Mouse (Mus musculus): ENCODE data around the gene Atp2b4. TPM values are rescaled to one million over a fixed set of nuclear protein-coding genes. Genes with fewer than 3 reads are reported as not detected.
"Not testable (repeated sequence)": the region's sequence is repeated elsewhere in the genome, so short reads cannot be mapped to it uniquely, and the experiment has no call there.

Atp2b4 gene
- polyA plus RNA-seq, 1 experiment from 2014 or later = 7.7 TPM

DNA sequence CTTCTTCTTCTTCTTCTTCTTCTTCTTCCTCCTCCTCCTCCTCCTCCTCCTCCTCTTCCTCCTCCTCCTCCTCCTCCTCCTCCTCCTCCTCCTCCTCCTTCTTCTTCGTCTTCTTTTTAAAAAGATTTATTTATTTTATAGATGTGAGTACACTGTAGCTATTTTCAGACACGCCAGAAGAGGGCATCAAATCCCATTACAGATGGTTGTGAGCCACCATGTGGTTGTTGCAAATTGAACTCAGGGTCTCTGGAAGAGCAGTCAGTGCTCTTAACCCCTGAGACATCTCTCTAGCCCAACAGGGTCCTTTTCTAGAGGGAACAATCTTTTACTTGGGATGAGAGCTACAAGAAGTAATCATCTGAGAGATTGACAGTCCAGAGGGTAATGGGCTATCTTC lies 99.0 kb downstream of the Atp2b4 start:
- WGBS = 25% methylated on average over 1 of the region's 2 CpGs
- not testable (repeated sequence) for H3K9ac ChIP-seq (ENCODE audit: low read length); H3K4me1 ChIP-seq (replicated peaks; ENCODE audit: control insufficient read depth, insufficient read depth, low read length); H3K9me3 ChIP-seq (ENCODE audit: control insufficient read depth, low read length); H3K36me3 ChIP-seq (ENCODE audit: control insufficient read depth, insufficient read depth, low read length); H3K27ac ChIP-seq (ENCODE audit: low read length); H3K4me2 ChIP-seq (ENCODE audit: low read depth, low read length); H3K4me3 ChIP-seq (ENCODE audit: low read length); H3K27me3 ChIP-seq (ENCODE audit: control insufficient read depth, insufficient read depth, low read depth, low read length); ATAC-seq (ENCODE audit: low read depth)

DNA sequence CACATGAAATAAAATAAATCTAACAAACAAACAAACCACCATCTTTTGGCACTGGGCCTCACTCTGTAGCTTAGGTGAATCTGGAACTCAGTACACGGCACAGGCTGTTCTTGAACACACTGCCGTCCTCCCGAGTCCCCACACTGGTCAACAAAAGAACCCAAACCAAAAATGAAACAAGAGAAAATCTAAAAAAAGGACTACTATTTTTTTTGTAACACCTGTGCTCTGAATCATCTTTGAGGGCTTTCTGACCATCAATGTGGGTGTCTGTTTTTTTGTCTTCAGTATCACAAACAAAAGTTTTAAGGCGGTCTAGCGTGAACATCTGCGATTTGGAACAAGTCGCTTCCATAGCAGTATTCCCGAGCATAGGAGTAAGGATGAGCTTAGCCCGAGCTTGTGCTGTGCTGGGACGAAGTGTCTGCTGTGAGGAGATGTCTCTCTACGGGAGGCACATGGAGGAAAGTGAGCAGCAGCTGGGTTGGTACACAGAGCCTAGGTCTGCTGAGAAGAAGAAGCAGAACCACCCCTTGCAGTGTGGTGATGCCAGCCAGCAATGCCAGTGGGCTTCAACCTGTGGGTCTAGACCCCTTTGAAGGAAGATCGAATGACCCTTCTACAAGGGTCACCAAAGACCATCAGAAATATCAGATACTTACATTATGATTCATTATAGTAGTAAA lies 102.8 kb downstream of the Atp2b4 start:
- Histone ChIP-seq H3K27me3 (ENCODE audit: control insufficient read depth, insufficient read depth, low read depth, low read length) (no peaks in the 10 kb centered on the region), H3K27ac (ENCODE audit: low read length) (no peak overlapping the region), H3K9me3 (ENCODE audit: control insufficient read depth, low read length) (no peaks in the 10 kb centered on the region), H3K4me3 (ENCODE audit: low read length) (no peak overlapping the region), H3K4me1 (replicated peaks; ENCODE audit: control insufficient read depth, insufficient read depth, low read length) (peaks cover 31% of the 10 kb centered on the region), H3K4me2 (ENCODE audit: low read depth, low read length) (no peak overlapping the region), H3K9ac (ENCODE audit: low read length) (no peak overlapping the region), H3K36me3 (ENCODE audit: control insufficient read depth, insufficient read depth, low read length) (no peaks in the 10 kb centered on the region)
- ATAC-seq (ENCODE audit: low read depth) = no peak
- 93% methylated on average over 12 of the region's 12 CpGs for WGBS

DNA sequence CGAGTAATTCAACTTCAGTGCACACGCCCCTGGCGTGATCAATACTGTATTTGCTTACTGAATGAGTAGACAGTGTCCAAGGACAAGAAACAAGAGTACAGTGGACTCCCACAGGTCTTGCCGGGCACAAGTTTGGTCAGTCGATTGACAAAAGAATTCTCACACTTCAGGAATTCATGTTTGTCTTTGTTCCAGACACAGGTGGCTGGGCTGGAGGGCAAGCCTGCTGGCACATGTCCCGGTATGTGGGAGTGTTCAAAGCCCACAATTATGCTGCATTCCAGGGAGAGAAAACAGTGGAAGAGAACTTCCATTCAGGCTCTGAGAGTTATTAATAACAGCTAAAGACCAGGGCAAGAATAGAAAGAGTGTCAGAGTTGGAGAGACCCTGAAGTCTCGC lies 104.9 kb downstream of the Atp2b4 start:
- H3K4me1 ChIP-seq (replicated peaks; ENCODE audit: control insufficient read depth, insufficient read depth, low read length) = peaks cover 31% of the 10 kb centered on the region
- 13% methylated on average over 7 of the region's 7 CpGs for WGBS
- peak; percentile 81 for ATAC-seq (ENCODE audit: low read depth)
- no peak overlapping the region for H3K4me3 ChIP-seq (ENCODE audit: low read length)
- H3K4me2 ChIP-seq (ENCODE audit: low read depth, low read length) = peak overlapping the region; percentile 38
- H3K27me3 ChIP-seq (ENCODE audit: control insufficient read depth, insufficient read depth, low read depth, low read length) = no peaks in the 10 kb centered on the region
- no peaks in the 10 kb centered on the region for H3K36me3 ChIP-seq (ENCODE audit: control insufficient read depth, insufficient read depth, low read length)
- no peak overlapping the region for H3K9ac ChIP-seq (ENCODE audit: low read length)
- peak overlapping the region; percentile 96 for H3K27ac ChIP-seq (ENCODE audit: low read length)
- no peaks in the 10 kb centered on the region for H3K9me3 ChIP-seq (ENCODE audit: control insufficient read depth, low read length)

DNA sequence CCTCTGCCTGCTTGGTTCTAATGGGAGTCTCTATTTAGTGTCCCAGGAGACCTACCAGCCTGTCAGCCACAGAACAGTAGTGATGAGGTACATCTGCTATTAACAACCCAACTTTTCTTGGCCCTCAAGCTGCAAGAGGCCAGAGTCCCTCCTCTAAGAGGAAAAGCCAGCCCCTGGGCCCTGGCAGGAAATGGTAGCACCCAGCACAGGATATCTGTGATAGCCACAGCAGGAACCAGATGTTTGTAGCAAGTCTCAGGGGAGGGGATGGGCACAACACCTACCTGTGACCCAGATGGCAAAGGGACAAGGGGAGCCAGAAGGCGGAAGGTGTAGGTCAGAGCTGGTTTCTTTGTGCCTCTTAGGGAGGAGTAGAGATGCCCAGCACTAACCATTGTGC lies 106.0 kb downstream of the Atp2b4 start:
- H3K27me3 ChIP-seq (ENCODE audit: control insufficient read depth, insufficient read depth, low read depth, low read length) = no peaks in the 10 kb centered on the region
- ATAC-seq (ENCODE audit: low read depth) = peak; percentile 8; the same call in 1 of the 2 replicates
- peak overlapping the region; percentile 96 for H3K27ac ChIP-seq (ENCODE audit: low read length)
- H3K4me3 ChIP-seq (ENCODE audit: low read length) = no peak overlapping the region
- no peak overlapping the region for H3K9ac ChIP-seq (ENCODE audit: low read length)
- peaks cover 31% of the 10 kb centered on the region for H3K4me1 ChIP-seq (replicated peaks; ENCODE audit: control insufficient read depth, insufficient read depth, low read length)
- no peaks in the 10 kb centered on the region for H3K36me3 ChIP-seq (ENCODE audit: control insufficient read depth, insufficient read depth, low read length)
- 81% methylated on average over 1 of the region's 1 CpGs for WGBS
- H3K9me3 ChIP-seq (ENCODE audit: control insufficient read depth, low read length) = no peaks in the 10 kb centered on the region
- no peak overlapping the region for H3K4me2 ChIP-seq (ENCODE audit: low read depth, low read length)

DNA sequence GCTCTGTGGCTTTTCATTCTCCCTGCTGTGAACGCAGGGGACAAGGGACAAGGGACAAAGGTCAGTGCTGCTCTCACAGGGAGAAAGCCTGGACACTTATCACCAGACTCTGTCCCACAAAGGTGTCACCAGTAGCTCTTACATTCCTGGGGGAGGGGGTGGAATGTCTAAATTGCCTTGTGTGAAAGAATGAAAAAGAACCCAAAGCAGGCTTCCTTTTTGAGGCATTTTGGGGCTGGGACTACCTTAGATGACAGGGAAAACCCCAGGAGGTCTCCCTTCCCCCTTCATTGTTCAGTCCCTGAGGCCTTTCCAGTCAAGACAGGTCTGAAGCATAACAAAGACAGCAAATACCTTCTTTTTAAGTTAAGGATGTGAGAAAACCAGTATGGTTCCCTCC lies 106.5 kb downstream of the Atp2b4 start:
- Histone ChIP-seq H3K9ac (ENCODE audit: low read length) (no peak overlapping the region), H3K27ac (ENCODE audit: low read length) (peak overlapping the region; percentile 96), H3K4me1 (replicated peaks; ENCODE audit: control insufficient read depth, insufficient read depth, low read length) (peaks cover 31% of the 10 kb centered on the region), H3K4me3 (ENCODE audit: low read length) (no peak overlapping the region), H3K9me3 (ENCODE audit: control insufficient read depth, low read length) (no peaks in the 10 kb centered on the region), H3K36me3 (ENCODE audit: control insufficient read depth, insufficient read depth, low read length) (no peaks in the 10 kb centered on the region), H3K4me2 (ENCODE audit: low read depth, low read length) (no peak overlapping the region), H3K27me3 (ENCODE audit: control insufficient read depth, insufficient read depth, low read depth, low read length) (no peaks in the 10 kb centered on the region)
- ATAC-seq (ENCODE audit: low read depth) = peak; percentile 35; the same call in 1 of the 2 replicates
- 17% methylated on average over 1 of the region's 1 CpGs for WGBS

DNA sequence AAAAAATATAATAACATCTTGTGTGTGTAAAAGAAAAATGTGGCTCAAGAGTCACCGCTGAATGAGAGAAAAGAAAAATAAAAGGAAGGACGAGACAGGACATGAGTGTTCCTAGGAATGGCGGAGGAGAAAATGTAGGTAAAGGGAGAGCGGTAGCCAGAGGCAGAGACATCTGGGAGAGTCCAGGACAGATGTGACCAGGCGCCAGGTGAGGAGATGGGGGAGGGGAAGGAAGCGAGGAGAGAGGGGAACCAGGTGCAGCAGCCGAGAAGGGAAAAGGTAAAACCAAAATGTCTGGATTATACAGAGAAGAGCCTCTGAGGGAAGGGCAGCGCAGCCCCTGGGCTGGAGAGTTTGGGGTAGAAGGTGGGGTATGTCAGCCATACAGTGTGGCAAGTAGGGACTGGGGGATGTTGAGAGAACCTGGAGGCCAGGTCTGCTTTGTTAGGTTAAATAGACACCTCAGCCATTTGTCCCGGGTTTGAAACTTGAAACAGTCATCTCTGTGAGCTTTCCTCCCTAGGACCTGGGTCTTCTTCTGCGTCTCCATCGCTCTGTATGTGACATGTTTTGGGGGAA lies 107.2 kb downstream of the Atp2b4 start:
- Histone ChIP-seq H3K27me3 (ENCODE audit: control insufficient read depth, insufficient read depth, low read depth, low read length) (no peaks in the 10 kb centered on the region), H3K4me2 (ENCODE audit: low read depth, low read length) (no peak overlapping the region), H3K4me3 (ENCODE audit: low read length) (no peak overlapping the region), H3K9me3 (ENCODE audit: control insufficient read depth, low read length) (no peaks in the 10 kb centered on the region), H3K4me1 (replicated peaks; ENCODE audit: control insufficient read depth, insufficient read depth, low read length) (peaks cover 31% of the 10 kb centered on the region), H3K27ac (ENCODE audit: low read length) (peak overlapping the region; percentile 58), H3K9ac (ENCODE audit: low read length) (no peak overlapping the region), H3K36me3 (ENCODE audit: control insufficient read depth, insufficient read depth, low read length) (no peaks in the 10 kb centered on the region)
- no peak for ATAC-seq (ENCODE audit: low read depth)
- 56% methylated on average over 11 of the region's 11 CpGs for WGBS

DNA sequence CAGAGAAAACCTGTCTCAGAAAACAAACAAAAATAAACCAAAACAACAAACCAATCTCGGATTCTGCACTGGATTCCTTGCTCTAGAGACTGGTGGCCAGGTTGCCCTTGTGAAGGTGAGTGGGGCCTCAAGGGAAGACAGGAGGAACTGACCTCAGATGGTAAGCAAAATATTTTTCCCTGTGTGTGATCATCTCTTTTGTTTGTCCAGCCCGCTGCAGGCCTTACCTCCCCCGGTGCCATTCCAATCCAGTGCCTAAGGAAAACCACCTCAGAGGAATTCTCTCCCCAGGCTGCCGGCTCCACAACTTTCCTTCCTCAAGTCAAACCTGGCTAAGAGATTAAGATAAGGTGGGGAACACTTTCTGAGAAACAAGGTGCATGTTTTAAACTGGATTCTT lies 108.6 kb downstream of the Atp2b4 start:
- no peak for ATAC-seq (ENCODE audit: low read depth)
- Histone ChIP-seq H3K4me2 (ENCODE audit: low read depth, low read length) (no peak overlapping the region), H3K4me3 (ENCODE audit: low read length) (no peak overlapping the region), H3K9ac (ENCODE audit: low read length) (no peak overlapping the region), H3K9me3 (ENCODE audit: control insufficient read depth, low read length) (no peaks in the 10 kb centered on the region), H3K4me1 (replicated peaks; ENCODE audit: control insufficient read depth, insufficient read depth, low read length) (peaks cover 31% of the 10 kb centered on the region), H3K27ac (ENCODE audit: low read length) (no peak overlapping the region), H3K27me3 (ENCODE audit: control insufficient read depth, insufficient read depth, low read depth, low read length) (no peaks in the 10 kb centered on the region), H3K36me3 (ENCODE audit: control insufficient read depth, insufficient read depth, low read length) (no peaks in the 10 kb centered on the region)
- 33% methylated on average over 4 of the region's 4 CpGs for WGBS

DNA sequence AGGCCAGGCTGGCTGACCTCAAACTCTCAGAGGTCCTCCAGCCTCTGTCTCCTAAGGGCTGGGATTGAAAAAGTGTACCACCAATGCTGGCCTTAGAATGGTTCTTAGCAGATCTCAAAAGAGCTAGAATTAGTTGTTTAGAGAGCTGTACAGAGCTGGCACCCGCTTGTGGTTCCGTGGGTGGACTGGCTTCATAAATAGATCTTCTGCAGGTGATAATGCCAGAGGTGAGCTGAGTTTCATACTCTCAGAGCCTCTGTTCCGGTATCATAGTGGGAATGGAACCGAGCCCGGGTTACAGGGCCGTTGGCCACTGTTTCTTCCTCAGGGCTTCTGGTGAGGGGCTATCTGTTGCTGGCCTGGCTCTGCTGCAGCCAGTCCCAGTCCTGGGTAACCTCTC lies 109.8 kb downstream of the Atp2b4 start:
- 93% methylated on average over 6 of the region's 6 CpGs for WGBS
- ATAC-seq (ENCODE audit: low read depth) = no peak

DNA sequence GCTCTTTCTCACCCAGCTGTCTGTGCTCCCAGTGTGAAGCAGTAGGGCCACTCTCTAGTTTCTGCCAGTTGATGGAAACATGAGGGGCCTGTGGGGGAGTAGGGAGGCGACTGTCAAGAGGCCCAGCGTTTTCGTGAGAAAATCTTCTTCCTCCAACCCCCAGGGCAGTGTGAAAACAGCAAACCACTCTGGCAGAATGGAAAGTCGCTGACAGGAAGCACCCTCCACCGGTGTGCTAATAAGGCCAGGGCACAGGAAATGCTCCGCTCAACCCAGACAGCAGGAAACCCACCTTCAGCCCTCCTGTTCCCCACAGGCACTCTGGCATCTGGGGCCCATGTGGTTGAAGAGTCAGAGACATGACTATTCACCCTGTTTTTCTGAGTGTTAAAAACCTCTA lies 110.9 kb downstream of the Atp2b4 start, which contains the start of gene Lax1:
Gene Lax1 (minus strand): TSS at position 212 of the 400 bp plus-strand sequence.
- WGBS = 26% methylated on average over 6 of the region's 6 CpGs
- Histone ChIP-seq H3K9me3 (ENCODE audit: control insufficient read depth, low read length) (no peaks in the 10 kb centered on the region), H3K4me2 (ENCODE audit: low read depth, low read length) (no peak within 1 kb of the TSS), H3K27me3 (ENCODE audit: control insufficient read depth, insufficient read depth, low read depth, low read length) (no peaks in the 10 kb centered on the region), H3K4me3 (ENCODE audit: low read length) (no peak within 1 kb of the TSS), H3K27ac (ENCODE audit: low read length) (no peak within 1 kb of the TSS), H3K4me1 (replicated peaks; ENCODE audit: control insufficient read depth, insufficient read depth, low read length) (peaks cover 12% of the 10 kb centered on the region), H3K36me3 (ENCODE audit: control insufficient read depth, insufficient read depth, low read length) (no peaks in the 10 kb centered on the region), H3K9ac (ENCODE audit: low read length) (no peak within 1 kb of the TSS)
- ATAC-seq (ENCODE audit: low read depth) = no peak

More for the DNA sequence above, 109.8 kb downstream of the Atp2b4 start:
- no peaks in the 10 kb centered on the region for H3K36me3 ChIP-seq (ENCODE audit: control insufficient read depth, insufficient read depth, low read length)
- no peak overlapping the region for H3K9ac ChIP-seq (ENCODE audit: low read length)
- no peak overlapping the region for H3K4me3 ChIP-seq (ENCODE audit: low read length)
- peaks cover 23% of the 10 kb centered on the region for H3K4me1 ChIP-seq (replicated peaks; ENCODE audit: control insufficient read depth, insufficient read depth, low read length)
- H3K9me3 ChIP-seq (ENCODE audit: control insufficient read depth, low read length) = no peaks in the 10 kb centered on the region
- no peak overlapping the region for H3K27ac ChIP-seq (ENCODE audit: low read length)
- no peak overlapping the region for H3K4me2 ChIP-seq (ENCODE audit: low read depth, low read length)
- no peaks in the 10 kb centered on the region for H3K27me3 ChIP-seq (ENCODE audit: control insufficient read depth, insufficient read depth, low read depth, low read length)

Measured in lung, embryonic 16.5 days (tissue).